ENCODE assay signal across 22 mouse cellular contexts in genomic region chr1:188906175-188906574, GRCm38 (mm10).
DNase-seq lines count a peak whose midpoint lies in the region; ATAC-seq and TF ChIP-seq lines count a peak whose summit lies in the region.
"Had no signal": no experiment of that assay in that cellular context is flagged by ENCODE, and none has a peak within 500 bp of the region (broad histone marks: within the 10 kb centered on the region; RNA-seq: fewer than 3 reads in every experiment).

No protein-coding gene starts in this region.

- no peaks in the 10 kb centered on the region for H3K36me3 ChIP-seq in liver, adult 2 months (ENCODE audit: control insufficient read depth, insufficient read depth, low read length)
- no peaks in the 10 kb centered on the region for H3K36me3 ChIP-seq in liver, embryonic 12.5 days
- H3K36me3 ChIP-seq in liver, postnatal 0 days (replicated peaks; ENCODE audit: insufficient read depth, low read length), result no peaks in the 10 kb centered on the region
- no peaks in the 10 kb centered on the region for H3K36me3 ChIP-seq in midbrain, embryonic 11.5 days (ENCODE audit: control insufficient read depth, insufficient read depth, low read length)
- no peaks in the 10 kb centered on the region for H3K36me3 ChIP-seq in midbrain, embryonic 10.5 days
- H3K36me3 ChIP-seq in stomach, postnatal 0 days (ENCODE audit: control insufficient read depth, insufficient read depth, low read length), result no peaks in the 10 kb centered on the region
- H3K36me3 ChIP-seq: G1E had no signal

- peak; percentile 70 for DNase-seq in liver, adult 2 months (ENCODE audit: extremely low read depth, low read depth, low spot score)
- DNase-seq in liver, postnatal 0 days, result no peak
- no peak for DNase-seq in liver
- DNase-seq in midbrain, embryonic 11.5 days (ENCODE audit: low spot score, missing footprints), result peak; percentile 59
- no peak for DNase-seq in midbrain, embryonic 10.5 days (ENCODE audit: low spot score)
- DNase-seq in stomach, postnatal 0 days (ENCODE audit: low spot score), result peak; percentile 6
- no peak for DNase-seq in urinary bladder, postnatal 4 days (ENCODE audit: low spot score in 2 of 2)
- DNase-seq: adrenal gland, adult 2 months; adrenal gland, adult 8-10 months; adrenal gland, postnatal 10 days; adrenal gland, postnatal 14 days; adrenal gland, postnatal 25 days; adrenal gland, postnatal 36 days; B cell, adult 2 months; cerebellum, adult 11 months; cerebellum, adult 11-12 months had no signal

- ATAC-seq in liver, embryonic 12.5 days, result no peak
- ATAC-seq in liver, postnatal 0 days, result peak; percentile 43; the same call in 1 of the 2 replicates
- no peak for ATAC-seq in midbrain, embryonic 11.5 days (ENCODE audit: low FRiP score)
- ATAC-seq in stomach, postnatal 0 days (ENCODE audit: low FRiP score, low TSS enrichment), result no peak
- ATAC-seq: activated CD4-positive, CD25-positive, alpha-beta regulatory T cell, adult 4 months; CD4-positive, CD25-positive, alpha-beta regulatory T cell, adult 4 months; Patski had no signal

- no peaks in the 10 kb centered on the region for H3K79me2 ChIP-seq in liver, adult 2 months (ENCODE audit: control insufficient read depth, insufficient read depth, low read length)

- H3K9ac ChIP-seq in liver, adult 2 months (ENCODE audit: low read depth, low read length), result no peak overlapping the region
- no peak overlapping the region for H3K9ac ChIP-seq in liver, embryonic 12.5 days
- no peak overlapping the region for H3K9ac ChIP-seq in liver, postnatal 0 days (replicated peaks)
- H3K9ac ChIP-seq in midbrain, embryonic 11.5 days (ENCODE audit: low read length), result no peak overlapping the region
- no peak overlapping the region for H3K9ac ChIP-seq in stomach, postnatal 0 days (ENCODE audit: low read length)

- no peaks in the 10 kb centered on the region for H3K9me3 ChIP-seq in liver, embryonic 12.5 days (replicated peaks)
- no peaks in the 10 kb centered on the region for H3K9me3 ChIP-seq in liver, postnatal 0 days (ENCODE audit: low read length)
- no peaks in the 10 kb centered on the region for H3K9me3 ChIP-seq in midbrain, embryonic 11.5 days (ENCODE audit: control insufficient read depth, low read length)
- no peaks in the 10 kb centered on the region for H3K9me3 ChIP-seq in midbrain, embryonic 10.5 days (replicated peaks)
- H3K9me3 ChIP-seq in stomach, postnatal 0 days (ENCODE audit: control insufficient read depth, low read length), result no peaks in the 10 kb centered on the region

- no peak overlapping the region for H3K4me3 ChIP-seq in liver, adult 2 months (ENCODE audit: insufficient read depth, low read depth, low read length)
- no peak overlapping the region for H3K4me3 ChIP-seq in liver, embryonic 12.5 days
- H3K4me3 ChIP-seq in liver, postnatal 0 days (ENCODE audit: low read depth, low read length), result no peak overlapping the region
- no peak overlapping the region for H3K4me3 ChIP-seq in midbrain, embryonic 11.5 days (ENCODE audit: low read depth, low read length)
- H3K4me3 ChIP-seq in midbrain, embryonic 10.5 days, result no peak overlapping the region
- no peak overlapping the region for H3K4me3 ChIP-seq in stomach, postnatal 0 days (ENCODE audit: low read depth, low read length)

- WGBS in liver, adult 2 months, result 36% methylated on average over 7 of the region's 7 CpGs
- WGBS in liver, embryonic 12.5 days (ENCODE audit: insufficient replicate concordance), result 67% methylated on average over 7 of the region's 7 CpGs
- WGBS in liver, postnatal 0 days (ENCODE audit: insufficient replicate concordance), result 73% methylated on average over 7 of the region's 7 CpGs
- WGBS in midbrain, embryonic 11.5 days, result 93% methylated on average over 7 of the region's 7 CpGs
- WGBS in midbrain, embryonic 10.5 days, result 94% methylated on average over 7 of the region's 7 CpGs
- 81% methylated on average over 7 of the region's 7 CpGs for WGBS in stomach, postnatal 0 days

- no peak overlapping the region for H3K27ac ChIP-seq in liver, adult 2 months (replicated peaks; ENCODE audit: insufficient read depth, low read depth, low read length)
- no peak overlapping the region for H3K27ac ChIP-seq in liver, embryonic 12.5 days
- H3K27ac ChIP-seq in liver, postnatal 0 days (ENCODE audit: low read depth), result no peak overlapping the region
- no peak overlapping the region for H3K27ac ChIP-seq in midbrain, embryonic 11.5 days (ENCODE audit: low read depth, low read length)
- no peak overlapping the region for H3K27ac ChIP-seq in midbrain, embryonic 10.5 days (replicated peaks)
- no peak overlapping the region for H3K27ac ChIP-seq in stomach, postnatal 0 days (replicated peaks)

- H3K4me1 ChIP-seq in liver, adult 2 months (ENCODE audit: control insufficient read depth, insufficient read depth, low read length), result no peaks in the 10 kb centered on the region; the same call in 1 of the 2 replicates
- H3K4me1 ChIP-seq in liver, embryonic 12.5 days, result no peaks in the 10 kb centered on the region
- H3K4me1 ChIP-seq in liver, postnatal 0 days (ENCODE audit: insufficient read depth), result no peaks in the 10 kb centered on the region
- H3K4me1 ChIP-seq in midbrain, embryonic 11.5 days (ENCODE audit: control insufficient read depth, insufficient read depth, low read length), result no peaks in the 10 kb centered on the region
- H3K4me1 ChIP-seq in midbrain, embryonic 10.5 days, result 0 out of 2 replicates have a peak, but pooled peaks cover 7% of the 10 kb centered on the region
- H3K4me1 ChIP-seq in stomach, postnatal 0 days (replicated peaks; ENCODE audit: control insufficient read depth, insufficient read depth), result no peaks in the 10 kb centered on the region

- no peak overlapping the region for H3K4me2 ChIP-seq in liver, embryonic 12.5 days
- H3K4me2 ChIP-seq in liver, postnatal 0 days (ENCODE audit: low read depth, low read length), result no peak overlapping the region
- H3K4me2 ChIP-seq in midbrain, embryonic 11.5 days, result no peak overlapping the region
- no peak overlapping the region for H3K4me2 ChIP-seq in stomach, postnatal 0 days (replicated peaks; ENCODE audit: low read depth)

- no peak for TF ChIP-seq CTCF in liver, adult 2 months (IDR thresholded peaks at IDR 0.05; ENCODE audit: low read depth, low read length)
- no peak for TF ChIP-seq CTCF in liver, postnatal 0 days (IDR thresholded peaks at IDR 0.05; ENCODE audit: low read depth)
- TF ChIP-seq CTCF in stomach, postnatal 0 days (IDR thresholded peaks at IDR 0.05; ENCODE audit: low read depth), result no peak

- no peak for TF ChIP-seq POLR2A in liver, adult 2 months (IDR thresholded peaks at IDR 0.05; ENCODE audit: extremely low read depth, insufficient read depth, low read length)

- TF ChIP-seq EP300 in liver, postnatal 0 days (IDR thresholded peaks at IDR 0.05; ENCODE audit: low read depth), result no peak
- no peak for TF ChIP-seq EP300 in stomach, postnatal 0 days (optimal IDR thresholded peaks at IDR 0.05)

- H3K27me3 ChIP-seq in liver, adult 2 months (ENCODE audit: control insufficient read depth, insufficient read depth, low read length), result no peaks in the 10 kb centered on the region
- H3K27me3 ChIP-seq in liver, embryonic 12.5 days (replicated peaks), result no peaks in the 10 kb centered on the region
- no peaks in the 10 kb centered on the region for H3K27me3 ChIP-seq in liver, postnatal 0 days (ENCODE audit: insufficient read depth, low read length)
- no peaks in the 10 kb centered on the region for H3K27me3 ChIP-seq in midbrain, embryonic 11.5 days (ENCODE audit: control insufficient read depth, insufficient read depth, low read length)
- no peaks in the 10 kb centered on the region for H3K27me3 ChIP-seq in midbrain, embryonic 10.5 days (ENCODE audit: low read depth, poor library complexity, severe bottlenecking)
- no peaks in the 10 kb centered on the region for H3K27me3 ChIP-seq in stomach, postnatal 0 days (ENCODE audit: control insufficient read depth, insufficient read depth, low read length)
- H3K27me3 ChIP-seq: CH12.LX had no signal

Comparison
In these comparisons a context has a peak if more than half of its experiments do, and no peak if none do; other contexts are left out.
1. DNase-seq: peak in liver, adult 2 months (single experiment), midbrain, embryonic 11.5 days (single experiment) and stomach, postnatal 0 days (single experiment); none in liver, postnatal 0 days (single experiment), liver (single experiment), midbrain, embryonic 10.5 days (single experiment) and urinary bladder, postnatal 4 days (0 of 2).